Mouse (Mus musculus): ENCODE measurements at regions not wholly inside any gene's neighbourhood (a gene's known extent, or its start where the extent isn't known, plus 50 kb on each side); places are given as distances from the start of the nearest gene placed in this dataset.

GRCm38 (mm10) chr14:120212626-120213025 is 62.8 kb upstream of the Mbnl2 start:
- 90% methylated on average over 5 of the region's 5 CpGs for WGBS
- H3K27ac ChIP-seq (ENCODE audit: low read depth): no peak overlapping the region
- DNase-seq (ENCODE audit: low spot score): no peak
- no peaks in the 10 kb centered on the region for H3K36me3 ChIP-seq (ENCODE audit: control insufficient read depth, insufficient read depth, low read length)
- H3K4me1 ChIP-seq (replicated peaks; ENCODE audit: control insufficient read depth, insufficient read depth, low read length): no peaks in the 10 kb centered on the region
- H3K4me3 ChIP-seq (ENCODE audit: low read depth, low read length): no peak overlapping the region
- H3K9ac ChIP-seq (ENCODE audit: low read length): no peak overlapping the region
- no peak overlapping the region for H3K4me2 ChIP-seq (ENCODE audit: low read length)
- H3K27me3 ChIP-seq (replicated peaks; ENCODE audit: control insufficient read depth, insufficient read depth, low read length): no peaks in the 10 kb centered on the region
- ATAC-seq (replicated peaks; ENCODE audit: low FRiP score, low TSS enrichment, low read depth): no peak
- H3K9me3 ChIP-seq (ENCODE audit: control insufficient read depth, low read length): no peaks in the 10 kb centered on the region; the same call in 1 of the 2 replicates

GRCm38 (mm10) chr14:120219224-120219623 is 56.2 kb upstream of the Mbnl2 start:
- Histone ChIP-seq H3K27me3 (replicated peaks; ENCODE audit: control insufficient read depth, insufficient read depth, low read length) (no peaks in the 10 kb centered on the region), H3K4me2 (ENCODE audit: low read length) (no peak overlapping the region), H3K9me3 (ENCODE audit: control insufficient read depth, low read length) (no peaks in the 10 kb centered on the region; the same call in 1 of the 2 replicates), H3K27ac (ENCODE audit: low read depth) (no peak overlapping the region), H3K9ac (ENCODE audit: low read length) (no peak overlapping the region), H3K4me3 (ENCODE audit: low read depth, low read length) (no peak overlapping the region), H3K36me3 (ENCODE audit: control insufficient read depth, insufficient read depth, low read length) (no peaks in the 10 kb centered on the region), H3K4me1 (replicated peaks; ENCODE audit: control insufficient read depth, insufficient read depth, low read length) (peaks cover 8% of the 10 kb centered on the region; the same call in 1 of the 2 replicates)
- ATAC-seq (replicated peaks; ENCODE audit: low FRiP score, low TSS enrichment, low read depth): no peak
- 93% methylated on average over 4 of the region's 4 CpGs for WGBS
- DNase-seq (ENCODE audit: low spot score): no peak

- no peak for DNase-seq (ENCODE audit: low spot score)
- H3K27me3 ChIP-seq (replicated peaks; ENCODE audit: control insufficient read depth, insufficient read depth, low read length): no peaks in the 10 kb centered on the region
Measured at GRCm38 (mm10) chr14:120223528-120224201, 51.8 kb upstream of the Mbnl2 start.

GRCm38 (mm10) chr14:120224202-120224846 is 51.1 kb upstream of the Mbnl2 start:
- peaks cover 9% of the 10 kb centered on the region; the same call in 1 of the 2 replicates for H3K4me1 ChIP-seq (replicated peaks; ENCODE audit: control insufficient read depth, insufficient read depth, low read length)
- H3K27me3 ChIP-seq (replicated peaks; ENCODE audit: control insufficient read depth, insufficient read depth, low read length): no peaks in the 10 kb centered on the region
- no peaks in the 10 kb centered on the region for H3K36me3 ChIP-seq (ENCODE audit: control insufficient read depth, insufficient read depth, low read length)
- peak overlapping the region; percentile 6; the same call in 1 of the 2 replicates for H3K27ac ChIP-seq (ENCODE audit: low read depth)
- ATAC-seq (replicated peaks; ENCODE audit: low FRiP score, low TSS enrichment, low read depth): peak; percentile 81
- peak; percentile 71 for DNase-seq (ENCODE audit: low spot score)
- 0 out of 2 replicates have a peak, but pooled peaks cover 2% of the 10 kb centered on the region for H3K9me3 ChIP-seq (ENCODE audit: control insufficient read depth, low read length)
- no peak overlapping the region for H3K9ac ChIP-seq (ENCODE audit: low read length)
- H3K4me3 ChIP-seq (ENCODE audit: low read depth, low read length): no peak overlapping the region
- H3K4me2 ChIP-seq (ENCODE audit: low read length): no peak overlapping the region
- 53% methylated on average over 6 of the region's 6 CpGs for WGBS

More at GRCm38 (mm10) chr14:120223528-120224201, 51.8 kb upstream of the Mbnl2 start:
- Histone ChIP-seq H3K9ac (ENCODE audit: low read length) (no peak overlapping the region), H3K4me1 (replicated peaks; ENCODE audit: control insufficient read depth, insufficient read depth, low read length) (peaks cover 9% of the 10 kb centered on the region; the same call in 1 of the 2 replicates), H3K9me3 (ENCODE audit: control insufficient read depth, low read length) (0 out of 2 replicates have a peak, but pooled peaks cover 2% of the 10 kb centered on the region), H3K27ac (ENCODE audit: low read depth) (0 out of 2 replicates have a peak overlapping the region, but pooled peaks have one; percentile 6), H3K4me3 (ENCODE audit: low read depth, low read length) (no peak overlapping the region), H3K36me3 (ENCODE audit: control insufficient read depth, insufficient read depth, low read length) (no peaks in the 10 kb centered on the region), H3K4me2 (ENCODE audit: low read length) (no peak overlapping the region)
- no peak for ATAC-seq (replicated peaks; ENCODE audit: low FRiP score, low TSS enrichment, low read depth)
- WGBS: 72% methylated on average over 14 of the region's 14 CpGs

- no peak overlapping the region for H3K9ac ChIP-seq (ENCODE audit: low read length)
- no peak for ATAC-seq (replicated peaks; ENCODE audit: low FRiP score, low TSS enrichment, low read depth)
- H3K4me3 ChIP-seq (ENCODE audit: low read depth, low read length): no peak overlapping the region
- H3K36me3 ChIP-seq (ENCODE audit: control insufficient read depth, insufficient read depth, low read length): no peaks in the 10 kb centered on the region
- WGBS: 93% methylated on average over 3 of the region's 3 CpGs
- DNase-seq (ENCODE audit: low spot score): peak; percentile 28
- no peak overlapping the region for H3K4me2 ChIP-seq (ENCODE audit: low read length)
- H3K27ac ChIP-seq (ENCODE audit: low read depth): no peak overlapping the region
- H3K4me1 ChIP-seq (replicated peaks; ENCODE audit: control insufficient read depth, insufficient read depth, low read length): peaks cover 9% of the 10 kb centered on the region; the same call in 1 of the 2 replicates
- no peaks in the 10 kb centered on the region for H3K27me3 ChIP-seq (replicated peaks; ENCODE audit: control insufficient read depth, insufficient read depth, low read length)
- H3K9me3 ChIP-seq (ENCODE audit: control insufficient read depth, low read length): 0 out of 2 replicates have a peak, but pooled peaks cover 2% of the 10 kb centered on the region
Measured at GRCm38 (mm10) chr14:120225657-120226056, 49.8 kb upstream of the Mbnl2 start.
